Mouse (Mus musculus) forebrain, embryonic 12.5 days (tissue): ENCODE measurements around the gene Gm4869. TPM values are rescaled to one million over a fixed set of nuclear protein-coding genes. Genes with fewer than 3 reads are reported as not detected.
A peak's percentile ranks its signal among the peaks of the same experiment; 100 is the strongest.

Experiments
- ATAC-seq: fragments of 200-750 bp; cut with Nextera tagmentation; 2 replicates; pipeline ENCODE4 v1.8.0; 2017; ENCODE audit warnings: moderate TSS enrichment; ENCODE audit not compliant: low FRiP score
- H3K27ac ChIP-seq: fragments of 300-500 bp; sonication (generic); 2 replicates; pipeline ENCODE4 v1.5.1; 2016; ENCODE audit warnings: mild to moderate bottlenecking
- H3K27me3 ChIP-seq: fragments of 300-500 bp; sonication (generic); 2 replicates; pipeline ENCODE4 v1.6.1; 2016; ENCODE audit warnings: mild to moderate bottlenecking
- H3K36me3 ChIP-seq: fragments of 300-500 bp; sonication (generic); replicated peaks from 2 replicates; pipeline ENCODE4 v1.6.1; 2016; ENCODE audit warnings: mild to moderate bottlenecking
- H3K4me1 ChIP-seq: fragments of 300-500 bp; sonication (generic); 2 replicates; pipeline ENCODE4 v1.6.1; 2016
- H3K4me2 ChIP-seq: fragments of 300-500 bp; sonication (generic); 2 replicates; pipeline ENCODE4 v1.6.1; 2016; ENCODE audit warnings: mild to moderate bottlenecking, moderate library complexity
- H3K4me3 ChIP-seq: fragments of 300-500 bp; sonication (generic); replicated peaks from 2 replicates; pipeline ENCODE4 v1.5.1; 2016; ENCODE audit warnings: mild to moderate bottlenecking
- H3K9ac ChIP-seq: fragments of 300-500 bp; sonication (generic); 2 replicates; pipeline ENCODE4 v1.6.1; 2016; ENCODE audit warnings: mild to moderate bottlenecking
- H3K9me3 ChIP-seq: fragments of 300-500 bp; sonication (generic); 2 replicates; pipeline ENCODE4 v1.6.1; 2016
- WGBS: fragments of 180-500 bp; shearing (Covaris S2); methylation state at CpG from one replicate; pipeline ENCODE4 v1.1.7; 2016; 5-methylcytosine and 5-hydroxymethylcytosine counted together
- polyA plus RNA-seq: library from polyadenylated mRNA; unstranded; fragments of >200 nt; fragmentation: Nextera tagmentation; extraction: Ambion mirVana; gene quantifications from 2 replicates; pipeline ENCODE4 v1.2.1, GENCODE M21; 2016

The Gm4869 gene
- polyA plus RNA-seq: not detected in 2 replicates

- WGBS: 93% methylated on average over 5 of the region's 5 CpGs
- Histone ChIP-seq H3K27ac (no peak within 1 kb of the TSS), H3K9ac (no peak within 1 kb of the TSS), H3K9me3 (no peaks in the 10 kb centered on the region), H3K4me1 (no peaks in the 10 kb centered on the region), H3K27me3 (no peaks in the 10 kb centered on the region), H3K4me2 (no peak within 1 kb of the TSS), H3K4me3 (no peak within 1 kb of the TSS), H3K36me3 (peaks cover 59% of the 10 kb centered on the region)
- ATAC-seq: no peak
Measured at GRCm38 (mm10) chr5:140445345-140445744, at the start of gene Gm4869. TSS of gene Gm4869 (plus strand) at chr5:140445645.

- Histone ChIP-seq H3K9ac (no peak overlapping the region), H3K4me2 (no peak overlapping the region), H3K9me3 (no peaks in the 10 kb centered on the region), H3K36me3 (no peaks in the 10 kb centered on the region), H3K27ac (no peak overlapping the region), H3K4me3 (no peak overlapping the region), H3K27me3 (peaks cover 3% of the 10 kb centered on the region; the same call in 1 of the 2 replicates), H3K4me1 (no peaks in the 10 kb centered on the region)
- 68% methylated on average over 8 of the region's 8 CpGs for WGBS
- no peak for ATAC-seq
Measured at GRCm38 (mm10) chr5:140396166-140396940, 49.1 kb upstream of the Gm4869 start.

- no peaks in the 10 kb centered on the region for H3K4me1 ChIP-seq
- peaks cover 3% of the 10 kb centered on the region; the same call in 1 of the 2 replicates for H3K27me3 ChIP-seq
- H3K9me3 ChIP-seq: no peaks in the 10 kb centered on the region
- H3K9ac ChIP-seq: no peak overlapping the region
- 86% methylated on average over 4 of the region's 4 CpGs for WGBS
- no peaks in the 10 kb centered on the region for H3K36me3 ChIP-seq
- no peak overlapping the region for H3K4me3 ChIP-seq
- ATAC-seq: no peak
- H3K4me2 ChIP-seq: no peak overlapping the region
- H3K27ac ChIP-seq: no peak overlapping the region
Measured at GRCm38 (mm10) chr5:140402640-140403270, 42.7 kb upstream of the Gm4869 start.

GRCm38 (mm10) chr5:140405126-140405525, 40.3 kb upstream of the Gm4869 start:
- ATAC-seq: no peak
- 0 out of 2 replicates have a peak, but pooled peaks cover 3% of the 10 kb centered on the region for H3K9me3 ChIP-seq
- no peak overlapping the region for H3K4me2 ChIP-seq
- no peak overlapping the region for H3K4me3 ChIP-seq
- H3K36me3 ChIP-seq: no peaks in the 10 kb centered on the region
- H3K27ac ChIP-seq: no peak overlapping the region
- no peaks in the 10 kb centered on the region for H3K27me3 ChIP-seq
- WGBS: 83% methylated on average over 6 of the region's 6 CpGs
- no peak overlapping the region for H3K9ac ChIP-seq
- H3K4me1 ChIP-seq: no peaks in the 10 kb centered on the region

GRCm38 (mm10) chr5:140406666-140407065, 38.8 kb upstream of the Gm4869 start:
- H3K36me3 ChIP-seq: no peaks in the 10 kb centered on the region
- no peak overlapping the region for H3K4me2 ChIP-seq
- no peaks in the 10 kb centered on the region for H3K27me3 ChIP-seq
- H3K9ac ChIP-seq: no peak overlapping the region
- no peak for ATAC-seq
- H3K9me3 ChIP-seq: 0 out of 2 replicates have a peak, but pooled peaks cover 3% of the 10 kb centered on the region
- no peaks in the 10 kb centered on the region for H3K4me1 ChIP-seq
- 87% methylated on average over 6 of the region's 6 CpGs for WGBS
- no peak overlapping the region for H3K4me3 ChIP-seq
- H3K27ac ChIP-seq: no peak overlapping the region

- Histone ChIP-seq H3K4me3 (no peak overlapping the region), H3K4me2 (no peak overlapping the region), H3K27me3 (no peaks in the 10 kb centered on the region), H3K9me3 (0 out of 2 replicates have a peak, but pooled peaks cover 3% of the 10 kb centered on the region), H3K36me3 (no peaks in the 10 kb centered on the region), H3K4me1 (no peaks in the 10 kb centered on the region), H3K27ac (no peak overlapping the region), H3K9ac (no peak overlapping the region)
- ATAC-seq: no peak
Measured at GRCm38 (mm10) chr5:140408801-140409200, 36.6 kb upstream of the Gm4869 start.

- WGBS: 44% methylated on average over 8 of the region's 8 CpGs
- Histone ChIP-seq H3K27ac (no peak overlapping the region), H3K36me3 (no peaks in the 10 kb centered on the region), H3K9ac (no peak overlapping the region), H3K4me3 (no peak overlapping the region), H3K4me1 (no peaks in the 10 kb centered on the region), H3K4me2 (no peak overlapping the region), H3K27me3 (no peaks in the 10 kb centered on the region), H3K9me3 (0 out of 2 replicates have a peak, but pooled peaks cover 3% of the 10 kb centered on the region)
- no peak for ATAC-seq
Measured at GRCm38 (mm10) chr5:140411339-140411738, 34.1 kb upstream of the Gm4869 start.

- WGBS: 64% methylated on average over 4 of the region's 4 CpGs
- Histone ChIP-seq H3K4me2 (no peak overlapping the region), H3K9me3 (no peaks in the 10 kb centered on the region), H3K36me3 (no peaks in the 10 kb centered on the region), H3K27ac (no peak overlapping the region), H3K27me3 (no peaks in the 10 kb centered on the region), H3K4me1 (peaks cover 4% of the 10 kb centered on the region; the same call in 1 of the 2 replicates), H3K9ac (no peak overlapping the region), H3K4me3 (no peak overlapping the region)
- ATAC-seq: no peak
Measured at GRCm38 (mm10) chr5:140414647-140415046, 30.8 kb upstream of the Gm4869 start.

GRCm38 (mm10) chr5:140418106-140418488, 27.3 kb upstream of the Gm4869 start:
- peak overlapping the region; percentile 90 for H3K4me2 ChIP-seq
- no peaks in the 10 kb centered on the region for H3K9me3 ChIP-seq
- H3K27ac ChIP-seq: peak overlapping the region; percentile 97
- no peak for ATAC-seq
- peak overlapping the region; percentile 98 for H3K9ac ChIP-seq
- WGBS: under 1% methylated on average over 12 of the region's 12 CpGs
- H3K27me3 ChIP-seq: no peaks in the 10 kb centered on the region
- peak overlapping the region; percentile 99 for H3K4me3 ChIP-seq
- H3K36me3 ChIP-seq: peaks cover 15% of the 10 kb centered on the region
- peaks cover 28% of the 10 kb centered on the region for H3K4me1 ChIP-seq

GRCm38 (mm10) chr5:140418489-140419441, 26.7 kb upstream of the Gm4869 start, which contains the start of gene Eif3b:
TSS of gene Eif3b (plus strand) at chr5:140419328.
- WGBS: under 1% methylated on average over 65 of the region's 65 CpGs
- H3K9me3 ChIP-seq: no peaks in the 10 kb centered on the region
- peaks cover 28% of the 10 kb centered on the region for H3K4me1 ChIP-seq
- peak within 1 kb of the TSS; percentile 98 for H3K9ac ChIP-seq
- H3K36me3 ChIP-seq: peaks cover 21% of the 10 kb centered on the region
- peak within 1 kb of the TSS; percentile 90 for H3K4me2 ChIP-seq
- peak within 1 kb of the TSS; percentile 99 for H3K4me3 ChIP-seq
- H3K27ac ChIP-seq: peak within 1 kb of the TSS; percentile 97
- no peaks in the 10 kb centered on the region for H3K27me3 ChIP-seq
- peak; percentile 93 for ATAC-seq

- Histone ChIP-seq H3K4me1 (peaks cover 28% of the 10 kb centered on the region), H3K4me2 (peak overlapping the region; percentile 90), H3K9ac (peak overlapping the region; percentile 98), H3K4me3 (peak overlapping the region; percentile 99), H3K9me3 (no peaks in the 10 kb centered on the region), H3K36me3 (peaks cover 21% of the 10 kb centered on the region), H3K27me3 (no peaks in the 10 kb centered on the region), H3K27ac (peak overlapping the region; percentile 97)
- WGBS: under 1% methylated on average over 62 of the region's 62 CpGs
- ATAC-seq: peak; percentile 37
Measured at GRCm38 (mm10) chr5:140419442-140420080, 25.9 kb upstream of the Gm4869 start.
